Mouse (Mus musculus) forebrain, embryonic 13.5 days (tissue): ENCODE data around the gene Ift20. TPM values are rescaled to one million over a fixed set of nuclear protein-coding genes. Genes with fewer than 3 reads are reported as not detected.
"Not testable (repeated sequence)": the region's sequence is repeated elsewhere in the genome, so short reads cannot be mapped to it uniquely, and the experiment has no call there.

Source experiments
- ATAC-seq: fragments of 200-750 bp; cut with Nextera tagmentation; 2 replicates; pipeline ENCODE4 v1.8.0; 2017
- H3K27ac ChIP-seq: fragments of 300-500 bp; sonication (generic); 2 replicates; pipeline ENCODE4 v1.5.1; 2015; ENCODE audit warnings: inconsistent platforms, mild to moderate bottlenecking, moderate library complexity
- H3K27me3 ChIP-seq: fragments of 300-500 bp; sonication (generic); 2 replicates; pipeline ENCODE4 v1.6.1; 2015; ENCODE audit warnings: mild to moderate bottlenecking, inconsistent platforms
- H3K36me3 ChIP-seq: fragments of 300-500 bp; sonication (generic); 2 replicates; pipeline ENCODE4 v1.6.1; 2015; ENCODE audit warnings: mild to moderate bottlenecking, inconsistent platforms; ENCODE audit not compliant: poor library complexity, severe bottlenecking
- H3K4me1 ChIP-seq: fragments of 300-500 bp; sonication (generic); 2 replicates; pipeline ENCODE4 v1.6.1; 2015; ENCODE audit warnings: inconsistent platforms
- H3K4me2 ChIP-seq: fragments of 300-500 bp; sonication (generic); 2 replicates; pipeline ENCODE4 v1.6.1; 2015; ENCODE audit warnings: inconsistent platforms, mild to moderate bottlenecking, moderate library complexity
- H3K4me3 ChIP-seq: fragments of 300-500 bp; sonication (generic); 2 replicates; pipeline ENCODE4 v1.5.1; 2015; ENCODE audit warnings: mild to moderate bottlenecking, inconsistent platforms
- H3K9ac ChIP-seq: fragments of 300-500 bp; sonication (generic); 2 replicates; pipeline ENCODE4 v1.6.1; 2015; ENCODE audit warnings: mild to moderate bottlenecking, inconsistent platforms
- H3K9me3 ChIP-seq: fragments of 300-500 bp; sonication (generic); replicated peaks from 2 replicates; pipeline ENCODE4 v1.6.1; 2016; ENCODE audit warnings: inconsistent platforms
- WGBS: fragments of 180-500 bp; shearing (Covaris S2); methylation state at CpG from one replicate; pipeline ENCODE4 v1.1.7; 2015; 5-methylcytosine and 5-hydroxymethylcytosine counted together
- polyA plus RNA-seq: library from polyadenylated mRNA; unstranded; fragments of >200 nt; fragmentation: Nextera tagmentation; extraction: Ambion mirVana; gene quantifications from 2 replicates; pipeline ENCODE4 v1.2.1, GENCODE M21; 2015

The Ift20 gene
- polyA plus RNA-seq, 1 experiment from 2014 or later, result 114 TPM

DNA sequence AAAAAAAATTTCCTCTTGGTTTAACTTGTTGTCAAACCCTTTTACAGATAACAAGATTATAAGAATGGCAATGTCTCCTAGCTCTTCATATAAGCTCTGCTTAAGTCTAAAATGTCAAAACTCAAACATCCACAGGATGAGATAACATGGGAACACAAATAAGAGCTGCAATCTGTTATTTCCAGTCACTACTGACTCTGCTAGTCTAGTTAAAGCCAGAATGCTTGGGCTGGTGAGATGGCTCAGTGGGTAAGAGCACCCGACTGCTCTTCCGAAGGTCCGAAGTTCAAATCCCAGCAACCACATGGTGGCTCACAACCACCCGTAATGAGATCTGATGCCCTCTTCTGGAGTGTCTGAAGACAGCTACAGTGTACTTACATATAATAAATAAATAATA lies 37.9 kb downstream of the Ift20 start:
- not testable (repeated sequence) for H3K4me3 ChIP-seq, H3K4me1 ChIP-seq, H3K4me2 ChIP-seq, ATAC-seq, H3K27me3 ChIP-seq, H3K9me3 ChIP-seq, H3K9ac ChIP-seq, H3K27ac ChIP-seq
- 97% methylated on average over 3 of the region's 4 CpGs for WGBS
- H3K36me3 ChIP-seq, result peaks cover 79% of the 10 kb centered on the region

DNA sequence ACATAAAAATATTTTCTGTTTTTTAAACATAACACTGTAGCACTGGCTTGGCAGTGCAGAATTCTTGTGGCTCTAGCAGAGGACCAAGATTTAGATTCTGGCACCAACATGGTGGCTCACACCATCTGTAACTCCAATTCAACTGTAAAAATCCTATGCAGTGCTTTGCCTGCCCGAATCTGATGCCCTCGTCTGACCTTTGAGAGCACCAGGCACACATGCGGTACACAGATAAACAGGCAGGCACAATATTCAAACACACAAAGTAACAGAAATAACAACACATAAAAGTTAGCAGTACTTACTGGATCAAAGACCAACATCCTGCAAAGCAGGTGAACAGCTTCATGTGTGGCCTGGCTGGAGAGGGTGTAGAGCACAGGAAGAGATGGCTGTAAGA lies 38.4 kb downstream of the Ift20 start:
- Histone ChIP-seq H3K36me3 (peaks cover 77% of the 10 kb centered on the region), H3K27ac (no peak overlapping the region), H3K4me1 (no peaks in the 10 kb centered on the region), H3K9me3 (no peaks in the 10 kb centered on the region), H3K9ac (no peak overlapping the region), H3K4me2 (no peak overlapping the region), H3K4me3 (no peak overlapping the region), H3K27me3 (no peaks in the 10 kb centered on the region)
- ATAC-seq, result no peak
- 97% methylated on average over 3 of the region's 3 CpGs for WGBS

DNA sequence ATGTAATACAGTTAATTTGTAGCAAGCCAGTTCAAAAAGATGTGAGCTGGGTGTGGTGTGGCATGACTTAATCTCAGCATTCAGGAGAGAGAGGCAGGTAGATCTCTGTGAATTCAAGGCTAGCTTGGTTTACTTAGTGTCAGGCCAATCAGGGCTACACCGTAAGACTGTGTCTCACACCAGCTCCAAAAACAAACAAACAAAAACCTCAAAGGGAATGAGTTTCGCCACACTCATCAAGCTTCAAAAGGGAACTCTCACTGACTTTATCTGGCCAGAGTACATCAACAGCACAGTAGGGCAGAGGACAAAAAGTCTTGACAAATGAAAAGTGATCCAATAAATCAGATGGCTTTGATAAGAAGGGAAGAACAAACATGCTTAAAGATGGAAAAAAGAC lies 38.8 kb downstream of the Ift20 start:
- Histone ChIP-seq H3K36me3 (peaks cover 76% of the 10 kb centered on the region), H3K9me3 (no peaks in the 10 kb centered on the region), H3K4me3 (no peak overlapping the region), H3K4me2 (no peak overlapping the region), H3K27me3 (no peaks in the 10 kb centered on the region), H3K9ac (no peak overlapping the region), H3K27ac (no peak overlapping the region), H3K4me1 (no peaks in the 10 kb centered on the region)
- WGBS, result 89% methylated on average over 2 of the region's 2 CpGs
- ATAC-seq, result no peak

DNA sequence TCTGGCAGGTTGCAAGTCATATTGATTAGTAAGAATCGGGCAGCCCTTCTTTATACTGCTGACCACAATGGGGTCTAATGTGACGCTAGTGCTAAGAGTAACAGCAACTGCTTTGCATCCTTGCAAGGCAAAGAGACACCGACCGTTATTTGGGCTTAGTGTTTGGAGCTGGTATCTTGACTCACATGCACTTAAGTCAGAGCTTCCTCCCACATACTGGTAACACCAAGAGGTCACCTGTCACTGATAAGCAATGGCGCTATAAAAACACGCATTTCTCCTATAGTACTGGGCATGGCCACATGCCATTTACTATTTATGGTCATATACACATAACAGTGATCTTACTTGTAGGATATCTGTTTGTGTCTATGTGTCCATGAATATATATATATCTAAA lies 46.7 kb downstream of the Ift20 start:
- Histone ChIP-seq H3K9me3 (no peaks in the 10 kb centered on the region), H3K27ac (no peak overlapping the region), H3K36me3 (peaks cover 58% of the 10 kb centered on the region), H3K4me3 (no peak overlapping the region), H3K4me1 (no peaks in the 10 kb centered on the region), H3K27me3 (no peaks in the 10 kb centered on the region), H3K9ac (no peak overlapping the region), H3K4me2 (no peak overlapping the region)
- ATAC-seq, result no peak
- WGBS, result 96% methylated on average over 6 of the region's 6 CpGs

DNA sequence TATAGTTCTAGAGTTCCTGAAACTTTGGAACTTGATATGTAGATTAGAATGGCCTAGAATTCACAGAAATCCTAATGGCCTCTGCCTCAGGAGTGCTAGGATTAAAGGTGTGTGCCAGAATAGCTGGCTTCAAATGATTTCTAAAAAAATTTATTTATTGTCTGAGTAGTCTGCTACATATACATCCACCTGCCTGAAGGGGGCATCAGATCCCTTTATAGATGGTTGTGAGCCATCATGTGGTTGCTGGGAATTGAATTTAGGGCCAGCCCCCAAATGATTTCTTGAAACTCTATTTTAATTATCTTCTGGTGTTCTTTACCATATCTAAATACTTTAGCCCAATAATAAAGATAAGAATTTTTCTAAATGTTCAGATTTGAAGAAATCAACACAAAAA lies 49.9 kb downstream of the Ift20 start:
- H3K9ac ChIP-seq, result no peak overlapping the region
- ATAC-seq, result no peak

DNA sequence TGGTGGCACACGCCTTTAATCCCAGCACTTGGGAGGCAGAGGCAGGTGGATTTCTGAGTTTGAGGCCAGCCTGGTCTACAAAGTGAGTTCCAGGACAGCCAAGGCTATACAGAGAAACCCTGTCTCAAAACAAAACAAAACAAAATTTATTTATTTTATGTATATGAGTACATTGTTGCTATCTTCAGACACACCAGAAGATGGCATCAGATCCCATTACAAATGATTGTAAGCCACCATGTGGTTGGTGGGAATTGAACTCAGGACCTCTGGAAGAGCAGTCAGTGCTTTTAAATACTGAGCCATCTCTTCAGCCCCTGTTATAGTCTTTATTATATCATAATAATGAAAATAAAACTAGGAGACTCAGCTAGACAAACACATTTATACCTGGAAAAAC lies 51.5 kb downstream of the Ift20 start:
- 96% methylated on average over 1 of the region's 1 CpGs for WGBS
- H3K9me3 ChIP-seq, H3K27me3 ChIP-seq: not testable (repeated sequence)

More for the DNA sequence above, 49.9 kb downstream of the Ift20 start:
- Histone ChIP-seq H3K9me3 (no peaks in the 10 kb centered on the region), H3K4me2 (no peak overlapping the region), H3K27ac (no peak overlapping the region), H3K4me1 (no peaks in the 10 kb centered on the region), H3K27me3 (no peaks in the 10 kb centered on the region), H3K36me3 (peaks cover 37% of the 10 kb centered on the region), H3K4me3 (no peak overlapping the region)

More for the DNA sequence above, 51.5 kb downstream of the Ift20 start:
- H3K27ac ChIP-seq, H3K9ac ChIP-seq, ATAC-seq, H3K4me2 ChIP-seq, H3K4me3 ChIP-seq, H3K4me1 ChIP-seq: not testable (repeated sequence)
- H3K36me3 ChIP-seq, result peaks cover 32% of the 10 kb centered on the region

Other genes starting within 250 kb of the Ift20 start
- gene BC030499, start 245.5 kb upstream of the Ift20 start, polyA plus RNA-seq, result 0.18 and 0.35 TPM in 2 replicates
- gene Spag5, start 234.8 kb upstream of the Ift20 start, polyA plus RNA-seq, result 41.8 and 46.4 TPM in 2 replicates
- 135 and 142 TPM in 2 replicates for gene Aldoc, start 213.4 kb upstream of the Ift20 start, polyA plus RNA-seq
- gene Pigs, start 207.9 kb upstream of the Ift20 start, polyA plus RNA-seq, result 55.0 and 62.0 TPM in 2 replicates
- 68.7 and 70.2 TPM in 2 replicates for gene Unc119, start 192.9 kb upstream of the Ift20 start, polyA plus RNA-seq
- not detected in 2 replicates for gene Foxn1, start 149.8 kb upstream of the Ift20 start, polyA plus RNA-seq
- not detected in 2 replicates for gene Slc13a2, start 114.1 kb upstream of the Ift20 start, polyA plus RNA-seq
- gene Slc46a1, start 70.7 kb upstream of the Ift20 start, polyA plus RNA-seq, result 15.7 and 16.2 TPM in 2 replicates
- gene Sarm1, start 38.6 kb upstream of the Ift20 start, polyA plus RNA-seq, result 34.6 and 36.2 TPM in 2 replicates
- gene Vtn, start 37.3 kb upstream of the Ift20 start, polyA plus RNA-seq, result 38.4 and 53.3 TPM in 2 replicates
- 0.14 and 0.36 TPM in 2 replicates for gene Sebox, start 32.9 kb upstream of the Ift20 start, polyA plus RNA-seq
- 85.9 and 86.6 TPM in 2 replicates for gene Tmem199, start 24.2 kb upstream of the Ift20 start, polyA plus RNA-seq
- gene Poldip2, start 24.2 kb upstream of the Ift20 start, polyA plus RNA-seq, result 170 and 176 TPM in 2 replicates
- gene Tnfaip1, start within 50 bp of the Ift20 start, polyA plus RNA-seq, result 65.6 and 71.9 TPM in 2 replicates
- 45.9 and 49.0 TPM in 2 replicates for gene Tmem97, start 14.4 kb downstream of the Ift20 start, polyA plus RNA-seq
- gene Nlk, start 161.0 kb downstream of the Ift20 start, polyA plus RNA-seq, result 34.1 and 34.2 TPM in 2 replicates
- gene Ccnq, start 215.4 kb downstream of the Ift20 start, polyA plus RNA-seq, result 39.5 and 39.8 TPM in 2 replicates